Mouse (Mus musculus) ES-Bruce4 (cell line): ENCODE data around the gene Oser1.

Experiments
- CTCF ChIP-seq: IDR thresholded peaks from one replicate; pipeline ENCODE4 v1.8.1; 2011; ENCODE audit warnings: low read depth, low read length
- EP300 ChIP-seq: IDR thresholded peaks from 2 replicates; pipeline ENCODE4 v1.6.1; 2011; ENCODE audit warnings: low read depth, low read length; ENCODE audit not compliant: insufficient read depth
- POLR2A ChIP-seq: IDR thresholded peaks from one replicate; pipeline ENCODE4 v1.8.1; 2011; ENCODE audit warnings: low read length; ENCODE audit not compliant: insufficient read depth

- TF ChIP-seq EP300 (no peak), POLR2A (no peak), CTCF (no peak)
Observed at GRCm38 (mm10) chr2:163359253-163359652, 65.2 kb downstream of the Oser1 start.
